In the genomic region with DNA sequence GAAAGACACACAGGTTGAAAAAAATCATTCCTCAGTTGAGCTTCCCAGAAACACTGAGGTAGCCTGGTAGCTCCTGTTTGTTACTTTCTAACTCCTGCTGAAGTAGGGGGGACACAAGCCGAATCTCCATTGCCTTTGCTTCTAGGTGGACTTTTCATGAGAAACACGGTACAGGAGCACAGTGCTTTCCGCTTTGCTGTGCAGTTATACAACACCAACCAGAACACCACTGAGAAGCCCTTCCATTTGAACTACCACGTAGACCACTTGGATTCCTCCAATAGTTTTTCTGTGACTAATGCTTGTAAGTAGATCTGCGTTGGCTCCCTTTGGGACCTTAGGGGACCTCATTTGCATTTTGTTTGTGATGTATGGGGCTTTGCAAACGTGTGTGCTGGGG, we compare ENCODE assay signal across 8 mouse cellular contexts. TPM values are rescaled to one million over a fixed set of nuclear protein-coding genes. Genes with fewer than 3 reads are reported as not detected.
A peak's percentile ranks its signal among the peaks of the same experiment; 100 is the strongest.
DNase-seq lines count a peak whose midpoint lies in the region; ATAC-seq and TF ChIP-seq lines count a peak whose summit lies in the region.

No protein-coding gene starts in this region.

- H3K4me1 ChIP-seq in heart, embryonic 15.5 days (replicated peaks), result peaks cover 3% of the 10 kb centered on the region; the same call in 1 of the 2 replicates
- H3K4me1 ChIP-seq in bone marrow, adult 2 months (ENCODE audit: control insufficient read depth, insufficient read depth, low read length), result no peaks in the 10 kb centered on the region; the same call in 1 of the 2 replicates
- no peaks in the 10 kb centered on the region for H3K4me1 ChIP-seq in hindbrain, embryonic 11.5 days (replicated peaks; ENCODE audit: control insufficient read depth, insufficient read depth, low read length)
- H3K4me1 ChIP-seq in midbrain, embryonic 11.5 days (ENCODE audit: control insufficient read depth, insufficient read depth, low read length), result no peaks in the 10 kb centered on the region; the same call in 1 of the 2 replicates

- no peak for DNase-seq in heart, adult 18-20 months
- DNase-seq in hindbrain, embryonic 11.5 days (ENCODE audit: low spot score), result peak; percentile 21
- no peak for DNase-seq in midbrain, embryonic 11.5 days (ENCODE audit: low spot score, missing footprints)
- DNase-seq in frontal cortex, postnatal 10 days (ENCODE audit: low spot score in 2 of 2), result no peak
- no peak for DNase-seq in adrenal gland, postnatal 14 days
- DNase-seq in ovary, postnatal 14 days (ENCODE audit: low spot score), result no peak

- 16% methylated on average over 6 of the region's 6 CpGs for WGBS in heart, embryonic 15.5 days
- 13% methylated on average over 6 of the region's 6 CpGs for WGBS in bone marrow, adult 2 months
- WGBS in hindbrain, embryonic 11.5 days, result 21% methylated on average over 6 of the region's 6 CpGs
- 16% methylated on average over 6 of the region's 6 CpGs for WGBS in midbrain, embryonic 11.5 days

- H3K27me3 ChIP-seq in heart, embryonic 15.5 days, result no peaks in the 10 kb centered on the region
- H3K27me3 ChIP-seq in hindbrain, embryonic 11.5 days (ENCODE audit: control insufficient read depth, insufficient read depth, low read length), result no peaks in the 10 kb centered on the region
- H3K27me3 ChIP-seq in midbrain, embryonic 11.5 days (ENCODE audit: control insufficient read depth, insufficient read depth, low read length), result no peaks in the 10 kb centered on the region

- H3K4me2 ChIP-seq in heart, embryonic 15.5 days, result peak overlapping the region; percentile 74
- peak overlapping the region; percentile 55 for H3K4me2 ChIP-seq in hindbrain, embryonic 11.5 days (replicated peaks; ENCODE audit: low read depth, low read length)
- peak overlapping the region; percentile 63 for H3K4me2 ChIP-seq in midbrain, embryonic 11.5 days

- H3K27ac ChIP-seq in heart, embryonic 15.5 days, result peak overlapping the region; percentile 65
- no peak overlapping the region for H3K27ac ChIP-seq in bone marrow, adult 2 months (ENCODE audit: control insufficient read depth, insufficient read depth, low read depth, low read length, poor library complexity)
- H3K27ac ChIP-seq in hindbrain, embryonic 11.5 days (ENCODE audit: low read depth, low read length), result no peak overlapping the region
- H3K27ac ChIP-seq in midbrain, embryonic 11.5 days (ENCODE audit: low read depth, low read length), result no peak overlapping the region

- no peak overlapping the region for H3K9ac ChIP-seq in heart, embryonic 15.5 days
- no peak overlapping the region for H3K9ac ChIP-seq in hindbrain, embryonic 11.5 days (ENCODE audit: low read depth, low read length)
- H3K9ac ChIP-seq in midbrain, embryonic 11.5 days (ENCODE audit: low read length), result no peak overlapping the region

- TF ChIP-seq CTCF in bone marrow, adult 2 months (IDR thresholded peaks at IDR 0.05; ENCODE audit: control insufficient read depth, insufficient read depth, low read length), result no peak

- no peak for TF ChIP-seq POLR2A in bone marrow, adult 2 months (IDR thresholded peaks at IDR 0.05; ENCODE audit: borderline replicate concordance, control insufficient read depth, low read depth, low read length)

- H3K36me3 ChIP-seq in heart, embryonic 15.5 days, result no peaks in the 10 kb centered on the region
- H3K36me3 ChIP-seq in hindbrain, embryonic 11.5 days (ENCODE audit: control insufficient read depth, insufficient read depth, low read length), result no peaks in the 10 kb centered on the region
- H3K36me3 ChIP-seq in midbrain, embryonic 11.5 days (ENCODE audit: control insufficient read depth, insufficient read depth, low read length), result no peaks in the 10 kb centered on the region

- peak overlapping the region; percentile 53 for H3K4me3 ChIP-seq in heart, embryonic 15.5 days
- peak overlapping the region; percentile 27 for H3K4me3 ChIP-seq in bone marrow, adult 2 months (replicated peaks; ENCODE audit: control insufficient read depth, low read depth, low read length)
- peak overlapping the region; percentile 35; the same call in 1 of the 2 replicates for H3K4me3 ChIP-seq in hindbrain, embryonic 11.5 days (ENCODE audit: low read depth, low read length)
- H3K4me3 ChIP-seq in midbrain, embryonic 11.5 days (ENCODE audit: low read depth, low read length), result peak overlapping the region; percentile 41; the same call in 1 of the 2 replicates

- no peak for ATAC-seq in heart, embryonic 15.5 days (replicated peaks; ENCODE audit: insufficient number of reproducible peaks, insufficient read depth, low FRiP score, low read depth)
- no peak for ATAC-seq in hindbrain, embryonic 11.5 days (ENCODE audit: low FRiP score)
- ATAC-seq in midbrain, embryonic 11.5 days (ENCODE audit: low FRiP score), result 0 out of 2 replicates have a peak, but pooled peaks have one; percentile 25

- H3K9me3 ChIP-seq in heart, embryonic 15.5 days (replicated peaks), result no peaks in the 10 kb centered on the region
- H3K9me3 ChIP-seq in hindbrain, embryonic 11.5 days (ENCODE audit: control insufficient read depth, low read length), result no peaks in the 10 kb centered on the region
- no peaks in the 10 kb centered on the region for H3K9me3 ChIP-seq in midbrain, embryonic 11.5 days (ENCODE audit: control insufficient read depth, low read length)

RNA-seq across cellular contexts. Expression of gene Gria3, which starts 2.0 kb away (rescaled TPM):
- 6.1 and 7.7 TPM in 2 replicates for polyA plus RNA-seq in heart, embryonic 15.5 days (2015; fragmentation: Nextera tagmentation; extraction: Ambion mirVana)
- total RNA-seq in heart, adult 18-20 months (2021), result 1 to 10 TPM; 1.3 to 3.0 TPM
- polyA plus RNA-seq in bone marrow, adult 2 months (2011; ENCODE audit: insufficient read depth, insufficient read length, low replicate concordance, missing spikeins), result 2.4 and 7.3 TPM in 2 replicates
- polyA plus RNA-seq in hindbrain, embryonic 11.5 days (2014; fragmentation: Nextera tagmentation; extraction: Ambion mirVana), result 4.2 and 5.8 TPM in 2 replicates
- 2.8 and 3.0 TPM in 2 replicates for polyA plus RNA-seq in midbrain, embryonic 11.5 days (2014; fragmentation: Nextera tagmentation; extraction: Ambion mirVana)
- 19.9 and 21.2 TPM in 2 replicates for total RNA-seq in adrenal gland, postnatal 14 days (2021)
